Mouse (Mus musculus) embryonic fibroblast, embryonic 13.5 days (primary cell): ENCODE measurements around the gene Slc16a1. TPM values are rescaled to one million over a fixed set of nuclear protein-coding genes. Genes with fewer than 3 reads are reported as not detected.

Source experiments
- H3K27ac ChIP-seq: 2 replicates; pipeline ENCODE4 v1.5.1; 2012; ENCODE audit warnings: low read length, control low read depth, inconsistent platforms; ENCODE audit not compliant: insufficient read depth
- H3K4me1 ChIP-seq: 2 replicates; pipeline ENCODE4 v1.6.1; 2011; ENCODE audit warnings: low read length; ENCODE audit not compliant: control insufficient read depth, insufficient read depth
- H3K4me3 ChIP-seq: 2 replicates; pipeline ENCODE4 v1.5.1; 2011; ENCODE audit warnings: mild to moderate bottlenecking, control low read depth, low read length; ENCODE audit not compliant: insufficient read depth
- CTCF ChIP-seq: IDR thresholded peaks from 2 replicates; pipeline ENCODE4 v1.5.1; 2011; ENCODE audit warnings: mild to moderate bottlenecking, control low read depth, low read length, moderate library complexity, borderline replicate concordance; ENCODE audit not compliant: insufficient read depth
- POLR2A ChIP-seq: IDR thresholded peaks from 2 replicates; pipeline ENCODE4 v1.6.1; 2011; ENCODE audit warnings: low read depth, mild to moderate bottlenecking, control low read depth, low read length, moderate library complexity
- polyA plus RNA-seq: library from polyadenylated mRNA; stranded (reverse); fragments of >200 nt; gene quantifications from 2 replicates; pipeline ENCODE4 v1.2.4, GENCODE M21; 2011; ENCODE audit warnings: low read depth; ENCODE audit not compliant: missing spikeins, insufficient read length

The Slc16a1 gene
- polyA plus RNA-seq, 1 experiment, result 25.2 TPM

DNA sequence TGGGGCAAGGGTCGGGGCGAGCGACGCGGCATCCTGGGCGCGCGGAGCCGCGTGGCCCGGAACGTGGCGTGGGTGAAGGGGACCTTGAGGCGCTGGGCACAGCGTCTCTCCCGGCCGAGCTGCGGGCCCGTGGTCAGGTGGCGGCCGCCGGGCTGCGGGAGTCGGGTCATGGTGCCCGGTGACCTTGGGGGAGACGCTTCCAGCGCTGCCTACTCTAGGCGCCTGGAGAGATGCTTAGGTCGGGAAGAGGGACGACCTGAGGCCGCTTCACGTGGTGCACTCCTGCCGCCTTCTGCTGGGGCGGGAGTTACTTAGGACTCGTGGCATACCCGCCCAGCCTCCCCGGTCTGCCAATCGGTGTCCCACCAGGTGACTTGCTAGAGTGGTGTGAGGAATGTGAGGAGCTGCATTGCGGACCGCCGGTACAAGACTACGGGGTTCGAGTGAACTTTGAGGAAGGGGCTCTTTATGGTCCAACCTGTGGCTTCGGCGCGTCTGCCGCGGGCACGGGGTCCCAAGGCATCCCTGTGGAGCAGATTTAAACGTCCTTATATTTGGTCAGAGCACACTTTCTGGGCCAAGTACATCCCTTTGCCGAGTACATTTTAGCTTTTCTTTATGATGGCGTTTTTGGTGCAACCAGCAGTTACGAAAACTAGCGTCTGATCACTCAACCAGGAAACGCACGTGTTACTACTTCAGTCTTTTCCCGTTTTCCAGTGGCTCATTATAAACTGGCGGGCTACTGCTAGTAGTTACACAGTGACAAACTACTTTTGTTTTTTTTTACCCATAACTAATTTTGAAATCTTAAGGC, 672 bp downstream of the Slc16a1 start:
- Histone ChIP-seq H3K27ac (no peak overlapping the region), H3K4me3 (peak overlapping the region; percentile 90), H3K4me1 (no peaks in the 10 kb centered on the region)
- TF ChIP-seq CTCF, result no peak
- TF ChIP-seq POLR2A, result no peak

DNA sequence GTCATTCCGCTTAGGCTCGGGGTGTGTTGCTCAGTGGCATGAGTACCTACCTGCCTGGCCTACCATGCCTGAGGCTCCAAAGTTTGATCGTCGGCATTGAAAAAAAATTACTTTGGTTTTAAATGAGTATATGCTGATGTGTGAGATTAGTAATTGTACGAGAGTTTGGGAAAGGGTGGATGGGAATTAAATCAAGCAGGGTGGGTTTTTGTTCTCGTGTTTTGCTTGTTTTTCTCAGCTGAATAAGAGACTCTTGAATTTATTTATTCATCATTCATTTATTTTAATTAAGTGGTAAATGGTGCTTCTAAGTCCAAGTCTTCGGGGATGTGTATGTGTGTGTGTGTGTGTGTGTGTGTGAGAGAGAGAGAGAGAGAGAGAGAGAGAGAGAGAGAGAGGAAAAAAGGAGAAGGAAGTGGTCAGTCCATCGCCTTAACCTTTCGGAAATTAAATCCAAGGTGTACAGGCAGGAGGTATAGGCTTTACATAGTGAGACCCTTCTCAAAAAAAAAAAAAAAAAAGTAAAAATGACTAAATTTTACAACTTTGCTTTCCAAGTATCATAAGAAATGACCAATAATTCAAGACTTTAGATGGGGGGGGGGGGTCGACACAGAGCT, 1.4 kb downstream of the Slc16a1 start:
- TF ChIP-seq POLR2A (no peak), CTCF (no peak)
- no peaks in the 10 kb centered on the region for H3K4me1 ChIP-seq
- no peak overlapping the region for H3K27ac ChIP-seq
- peak overlapping the region; percentile 90 for H3K4me3 ChIP-seq

DNA sequence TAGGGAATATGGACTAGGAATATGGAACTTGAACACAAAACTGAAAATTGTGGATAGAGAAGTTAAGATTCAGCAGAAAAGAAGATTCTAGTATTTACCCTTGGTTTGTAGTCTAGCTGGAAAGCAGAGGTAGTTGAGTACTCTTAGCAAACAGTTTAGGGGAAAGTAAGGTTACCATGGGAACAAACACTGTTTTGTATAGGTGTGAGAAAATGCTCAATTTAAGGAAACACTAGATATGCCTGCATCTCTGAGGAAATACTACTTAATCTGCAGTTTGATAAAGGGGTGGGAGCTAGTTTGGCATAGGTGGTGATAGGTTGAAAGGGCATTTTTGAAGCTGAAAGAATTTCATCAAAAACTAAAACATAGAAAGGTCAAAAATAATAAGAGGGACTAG, 2.4 kb downstream of the Slc16a1 start:
- no peak overlapping the region for H3K4me3 ChIP-seq
- H3K27ac ChIP-seq, result no peak overlapping the region
- no peaks in the 10 kb centered on the region for H3K4me1 ChIP-seq
- no peak for TF ChIP-seq POLR2A
- no peak for TF ChIP-seq CTCF

DNA sequence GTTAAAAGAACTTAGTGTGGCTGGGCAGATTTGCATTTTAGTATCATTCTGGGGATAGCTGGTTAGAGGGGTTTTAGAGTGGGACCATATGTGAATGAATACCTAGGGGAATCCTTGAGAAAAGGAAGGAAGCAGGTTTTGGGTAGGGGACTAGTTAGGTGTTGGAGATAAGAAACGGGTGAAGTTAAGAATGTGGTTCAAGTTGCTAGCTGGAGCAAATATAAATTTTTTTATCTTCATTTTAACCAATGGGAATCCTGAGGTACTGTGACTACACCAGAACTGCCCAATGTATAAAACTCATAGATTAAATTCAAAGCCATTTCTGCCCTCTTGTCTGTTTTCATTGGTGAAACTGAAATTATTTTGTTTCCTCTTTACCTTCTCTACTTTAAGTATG, 2.8 kb downstream of the Slc16a1 start:
- no peak for TF ChIP-seq CTCF
- TF ChIP-seq POLR2A, result no peak
- Histone ChIP-seq H3K27ac (no peak overlapping the region), H3K4me1 (no peaks in the 10 kb centered on the region), H3K4me3 (no peak overlapping the region)

DNA sequence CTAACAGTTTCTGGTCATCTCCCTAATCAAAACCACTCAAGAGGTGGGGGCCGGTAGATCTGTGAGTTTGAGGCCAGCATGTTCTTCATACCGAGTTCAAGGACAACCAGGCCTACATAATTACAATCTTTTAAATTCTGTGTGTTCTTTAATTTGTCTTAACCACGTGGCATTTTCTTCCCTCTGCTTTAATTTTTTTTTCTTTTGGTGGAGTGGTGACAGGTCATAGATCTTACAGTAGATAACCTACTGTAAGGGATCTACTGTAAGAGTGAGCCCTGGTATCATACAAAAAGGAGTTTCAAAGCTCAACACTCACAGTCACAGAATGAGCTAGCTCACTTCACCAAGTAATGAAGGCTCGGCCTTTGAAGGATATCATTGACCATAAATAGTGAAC, 4.6 kb downstream of the Slc16a1 start:
- H3K4me1 ChIP-seq, result no peaks in the 10 kb centered on the region
- TF ChIP-seq POLR2A (no peak), CTCF (no peak)
- no peak overlapping the region for H3K4me3 ChIP-seq
- no peak overlapping the region for H3K27ac ChIP-seq

DNA sequence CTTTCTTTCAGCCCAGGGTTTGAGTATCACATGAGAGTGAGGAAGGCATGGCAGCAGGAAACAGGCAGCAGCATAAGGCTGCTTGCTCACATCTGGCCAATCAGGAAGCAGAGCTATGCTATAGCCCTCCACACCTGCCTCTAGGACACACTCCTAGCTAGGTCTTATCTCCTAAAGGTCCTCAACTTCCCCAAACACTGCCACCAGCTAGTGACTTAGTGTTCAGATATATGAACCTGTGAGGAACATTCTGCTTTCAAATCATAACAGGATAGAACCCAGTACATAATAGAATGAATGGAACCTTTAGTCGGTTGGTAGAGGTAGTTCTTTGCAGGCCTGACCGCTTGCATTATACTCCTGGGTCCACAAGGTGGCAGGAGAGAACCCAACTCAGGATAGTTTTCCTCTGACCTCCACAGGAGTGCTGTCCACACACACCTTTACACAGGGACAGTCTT, 5.4 kb downstream of the Slc16a1 start:
- Histone ChIP-seq H3K4me1 (no peaks in the 10 kb centered on the region), H3K27ac (no peak overlapping the region), H3K4me3 (no peak overlapping the region)
- TF ChIP-seq POLR2A, result no peak
- TF ChIP-seq CTCF, result no peak; the same call in 1 of the 2 replicates

DNA sequence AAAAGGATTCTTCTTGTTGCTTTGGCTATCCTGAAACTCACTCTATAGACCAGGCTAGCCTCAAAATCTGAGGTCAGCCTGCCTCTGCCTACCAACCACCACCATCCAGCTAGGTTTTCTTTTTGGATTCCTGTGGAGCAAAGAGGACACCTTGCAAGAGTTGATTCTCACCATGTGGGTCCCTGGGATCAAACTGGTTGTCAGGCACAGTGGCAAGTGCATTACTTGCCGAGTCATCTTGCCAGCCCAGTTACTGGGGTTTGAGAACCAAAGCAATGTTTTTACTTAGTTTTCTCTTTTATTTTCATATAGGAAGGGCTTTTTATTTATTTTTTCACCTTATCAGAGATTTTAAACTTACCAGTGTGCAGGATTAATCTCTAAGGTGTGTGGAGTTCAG, 5.9 kb downstream of the Slc16a1 start:
- no peak for TF ChIP-seq POLR2A
- H3K4me1 ChIP-seq, result no peaks in the 10 kb centered on the region
- no peak overlapping the region for H3K27ac ChIP-seq
- no peak overlapping the region for H3K4me3 ChIP-seq

DNA sequence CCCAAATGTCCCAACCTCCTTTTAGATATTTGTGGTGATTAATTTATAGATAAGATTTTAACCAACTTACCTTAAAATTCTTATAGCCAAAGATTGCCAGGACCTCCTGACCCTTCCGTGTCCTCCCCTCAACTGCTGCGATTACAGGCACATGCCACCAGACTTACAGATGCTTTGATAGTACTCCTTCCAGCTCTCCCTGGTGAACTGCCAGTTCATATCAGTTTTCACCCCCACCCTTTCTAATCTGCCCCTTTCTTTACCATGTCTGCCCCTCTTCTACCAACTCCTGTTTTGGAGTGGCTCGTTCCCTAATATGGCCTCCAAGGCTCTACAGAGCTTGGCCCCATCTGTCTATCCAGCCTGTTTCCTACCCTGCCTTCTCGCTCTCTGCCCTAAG, 15.8 kb downstream of the Slc16a1 start:
- Histone ChIP-seq H3K4me1 (no peaks in the 10 kb centered on the region), H3K27ac (no peak overlapping the region)
- no peak for TF ChIP-seq CTCF
- TF ChIP-seq POLR2A, result no peak

DNA sequence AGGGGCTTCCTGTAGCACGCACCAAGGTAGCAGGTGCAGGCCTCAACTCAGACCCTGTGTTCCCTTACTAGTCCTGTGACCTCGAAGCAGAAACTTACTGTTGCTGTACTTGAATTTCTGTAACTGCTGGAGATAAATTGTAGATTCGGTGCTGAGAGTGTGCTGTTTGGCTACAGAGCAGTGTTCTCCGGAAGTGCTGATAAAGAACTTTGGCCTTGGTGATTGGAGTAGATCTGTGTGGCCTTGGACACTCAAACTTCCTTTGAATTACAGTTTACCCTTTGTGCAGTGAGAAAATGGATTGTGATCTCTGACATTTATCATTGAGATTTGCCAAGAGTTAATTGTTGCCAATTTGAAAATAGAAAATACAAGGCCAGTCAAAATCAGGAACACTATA, 16.5 kb downstream of the Slc16a1 start:
- Histone ChIP-seq H3K27ac (no peak overlapping the region), H3K4me3 (no peak overlapping the region), H3K4me1 (no peaks in the 10 kb centered on the region)
- TF ChIP-seq CTCF (no peak), POLR2A (no peak)

More for the DNA sequence above, 15.8 kb downstream of the Slc16a1 start:
- no peak overlapping the region for H3K4me3 ChIP-seq

DNA sequence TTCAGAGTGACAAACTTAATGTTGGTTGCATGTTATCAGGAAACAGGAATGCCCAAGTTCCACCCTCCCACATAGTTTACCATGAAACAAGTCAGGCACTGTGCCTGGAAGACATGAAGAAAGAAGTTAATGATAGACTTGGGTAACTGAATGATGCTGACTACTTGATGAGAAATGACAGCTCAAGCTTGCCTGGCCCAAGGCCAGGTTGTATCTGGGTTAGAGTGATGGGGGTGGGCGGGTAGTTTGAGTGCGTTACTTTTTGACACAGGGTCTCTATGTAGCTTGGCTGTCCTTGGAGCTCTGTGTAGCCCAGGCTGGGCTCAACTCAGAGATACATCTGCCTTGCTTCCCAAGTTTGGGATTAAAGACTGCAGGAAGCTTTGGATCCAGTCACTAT, 20.2 kb downstream of the Slc16a1 start:
- Histone ChIP-seq H3K27ac (no peak overlapping the region), H3K4me3 (no peak overlapping the region), H3K4me1 (no peaks in the 10 kb centered on the region)
- TF ChIP-seq CTCF (no peak), POLR2A (no peak)
